Mouse (Mus musculus) gastrocnemius, adult 2 months (tissue): ENCODE results near the gene Steap4. TPM values are rescaled to one million over a fixed set of nuclear protein-coding genes. Genes with fewer than 3 reads are reported as not detected.
A peak's percentile ranks its signal among the peaks of the same experiment; 100 is the strongest.
"Not testable (repeated sequence)": the region's sequence is repeated elsewhere in the genome, so short reads cannot be mapped to it uniquely, and the experiment has no call there.

Experiments used
- DNase-seq: peaks from one replicate; pipeline ENCODE4 v3.0.0; 2022
- H3K27ac ChIP-seq: fragments of 200-600 bp; 2 replicates; pipeline ENCODE4 v1.8.1; 2022; ENCODE audit warnings: mild to moderate bottlenecking
- H3K4me3 ChIP-seq: fragments of 200-600 bp; 2 replicates; pipeline ENCODE4 v1.8.1; 2022; ENCODE audit warnings: mild to moderate bottlenecking, moderate library complexity
- CTCF ChIP-seq: fragments of 200-600 bp; IDR thresholded peaks from 2 replicates; pipeline ENCODE4 v1.8.1; 2022; ENCODE audit warnings: antibody characterized with exemption, mild to moderate bottlenecking, moderate library complexity
- intact Hi-C: fragments of 180-260 bp; cut with DNase I; formaldehyde crosslinking; loops from one replicate; pipeline ENCODE4 v1.15.1; 2025
- total RNA-seq, 2 experiments: library from RNA; stranded (reverse); gene quantifications; 2 replicates each; pipeline ENCODE4 v1.2.3; 2021

Steap4 gene
- total RNA-seq, 2 experiments from 2014 or later, result 20.0 to 20.8 TPM

DNA sequence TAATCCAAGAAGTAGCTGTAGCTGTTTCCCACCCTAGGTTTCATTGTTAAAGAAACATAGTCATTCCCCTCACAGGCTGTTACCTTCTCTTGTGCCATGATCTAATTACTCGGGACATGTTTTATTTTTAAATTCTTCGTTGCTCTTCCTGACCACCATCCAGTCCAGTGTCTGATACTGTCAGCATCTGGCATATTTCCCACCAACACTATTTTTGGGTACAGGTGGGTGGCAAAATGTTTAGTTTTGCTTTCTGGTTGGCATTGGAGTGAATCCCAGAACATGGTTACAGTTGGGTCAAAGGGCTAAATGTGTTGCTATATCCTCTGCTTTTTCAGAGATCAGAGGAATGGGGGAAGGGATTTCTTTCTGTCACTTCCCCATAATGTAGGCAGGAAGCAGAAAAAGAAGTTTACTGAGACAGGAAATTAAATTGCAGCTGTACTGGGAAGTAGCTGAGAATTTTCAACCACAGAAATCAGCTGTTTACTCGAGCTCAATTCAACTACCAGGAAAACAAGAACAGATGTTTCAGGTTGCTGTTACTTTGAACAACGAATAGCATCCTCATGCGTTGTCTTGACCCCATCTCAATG lies 4.8 kb upstream of the Steap4 start:
- DNase-seq, result no peak
- Histone ChIP-seq H3K27ac (no peak overlapping the region), H3K4me3 (no peak overlapping the region)
- no peak for TF ChIP-seq CTCF
- intact Hi-C loops, result no loop called here

GRCm38 (mm10) chr5:7958061-7958460 lies 2.2 kb upstream of the Steap4 start:
- intact Hi-C loops, result no loop called here
- no peak for DNase-seq
- Histone ChIP-seq H3K4me3 (no peak overlapping the region), H3K27ac (no peak overlapping the region)
- TF ChIP-seq CTCF, result no peak

DNA sequence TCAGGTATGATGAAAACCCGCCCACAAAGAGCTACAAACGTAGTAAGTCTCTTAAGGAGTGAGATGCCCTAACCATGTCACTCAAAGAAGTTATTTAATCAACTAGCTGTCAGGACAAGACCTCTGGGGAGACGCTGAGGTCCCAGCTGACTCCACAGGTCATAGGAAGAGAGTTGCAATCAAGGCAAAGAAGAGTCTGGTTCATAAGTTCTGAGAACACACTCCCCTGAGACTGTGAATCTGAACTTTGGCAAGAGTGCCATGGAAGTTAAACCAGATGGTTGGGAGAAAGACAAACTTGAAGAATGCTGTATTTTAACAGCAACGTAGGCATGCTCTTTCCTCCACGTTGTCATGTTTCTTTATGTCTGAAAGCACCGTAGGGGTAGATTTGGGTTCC lies 971 bp upstream of the Steap4 start:
- peak; percentile 27 for DNase-seq
- intact Hi-C loops, result no loop called here
- H3K27ac ChIP-seq, result peak overlapping the region; percentile 85
- peak overlapping the region; percentile 65; the same call in 1 of the 2 replicates for H3K4me3 ChIP-seq
- no peak for TF ChIP-seq CTCF

GRCm38 (mm10) chr5:7961113-7961512 lies 856 bp downstream of the Steap4 start:
- intact Hi-C loops, result no loop called here
- Histone ChIP-seq H3K4me3 (peak overlapping the region; percentile 65), H3K27ac (peak overlapping the region; percentile 85)
- no peak for TF ChIP-seq CTCF
- no peak for DNase-seq

DNA sequence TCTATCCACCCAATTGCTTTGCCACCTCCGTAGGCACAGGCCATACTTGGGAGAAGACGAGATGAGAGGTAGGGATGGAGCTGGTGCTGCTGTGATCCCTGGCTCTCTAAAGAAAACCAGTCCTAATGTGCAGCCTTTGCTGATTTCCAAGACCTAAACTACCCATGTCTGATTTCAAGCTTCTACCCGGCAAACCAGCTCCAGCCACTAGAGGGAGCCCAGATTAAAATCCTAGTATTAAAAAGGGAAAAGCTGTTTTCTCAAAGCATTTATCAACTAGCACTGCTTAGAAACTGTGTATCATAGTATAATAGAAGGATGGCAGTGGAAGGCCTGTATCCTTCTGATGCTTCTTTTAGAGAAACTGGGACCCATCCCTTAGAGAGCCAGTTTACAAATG lies 5.0 kb downstream of the Steap4 start:
- peak; percentile 53 for DNase-seq
- TF ChIP-seq CTCF, result peak; percentile 74
- Histone ChIP-seq H3K27ac (peak overlapping the region; percentile 66), H3K4me3 (peak overlapping the region; percentile 52)
- intact Hi-C loops, result no loop called here

GRCm38 (mm10) chr5:7968152-7968551 lies 7.9 kb downstream of the Steap4 start:
- no peak for TF ChIP-seq CTCF
- Histone ChIP-seq H3K4me3 (peak overlapping the region; percentile 9; the same call in 1 of the 2 replicates), H3K27ac (peak overlapping the region; percentile 43; the same call in 1 of the 2 replicates)
- intact Hi-C loops, result no loop called here
- no peak for DNase-seq

DNA sequence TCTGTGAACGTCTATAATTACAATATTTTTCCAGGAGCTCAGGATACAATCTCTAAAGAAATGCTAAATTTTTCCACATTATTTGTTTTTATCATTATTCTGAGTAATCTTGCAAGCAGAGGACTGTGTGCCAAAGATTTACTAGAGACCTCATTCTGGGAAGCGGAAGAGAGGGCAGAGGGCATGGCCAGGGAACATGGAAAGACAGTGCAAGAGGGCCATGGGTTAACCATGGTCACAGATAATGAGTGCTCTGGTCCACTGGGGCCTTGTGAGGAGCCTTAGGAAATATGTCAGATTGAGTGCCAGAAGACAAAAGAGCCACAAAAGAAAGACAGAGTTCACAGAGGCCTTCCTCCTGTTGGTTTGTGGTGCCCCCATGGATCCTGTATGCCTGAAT lies 12.0 kb downstream of the Steap4 start:
- Histone ChIP-seq H3K27ac (no peak overlapping the region), H3K4me3 (no peak overlapping the region)
- DNase-seq, result no peak
- intact Hi-C loops, result no loop called here
- no peak for TF ChIP-seq CTCF

DNA sequence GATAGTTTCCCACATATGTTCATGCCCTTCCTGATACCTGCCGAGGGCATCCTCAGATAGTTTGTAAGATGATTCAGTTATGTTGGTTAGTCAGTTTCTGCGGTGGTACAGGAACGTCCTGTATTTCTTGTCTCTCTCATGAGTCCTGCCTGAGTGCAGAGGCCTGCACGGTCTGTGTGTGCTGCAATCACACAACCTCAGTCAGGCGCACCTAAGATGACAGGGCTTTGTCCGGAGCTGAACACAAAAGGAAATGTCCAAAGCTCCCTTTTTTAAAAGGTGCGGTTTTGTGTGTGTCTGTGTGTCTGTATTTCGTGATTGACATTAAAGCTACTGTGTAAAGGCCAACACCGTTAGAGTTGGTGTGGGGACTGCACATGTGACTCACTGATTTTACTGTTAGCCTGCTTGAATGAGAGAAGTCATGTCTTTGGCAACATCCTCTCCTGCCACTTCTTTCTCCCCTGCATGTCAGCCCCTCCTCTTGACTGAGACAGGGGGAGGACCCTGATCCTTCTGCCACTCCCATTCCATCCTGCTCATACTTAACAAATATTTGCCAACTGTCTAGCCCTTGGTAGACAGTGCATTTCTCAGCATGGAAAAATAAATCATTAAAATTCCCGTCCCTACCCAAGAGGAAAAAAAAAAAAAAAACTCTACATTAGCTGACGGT lies 14.4 kb downstream of the Steap4 start:
- intact Hi-C loops, result no loop called here
- no peak for TF ChIP-seq CTCF
- no peak for DNase-seq
- Histone ChIP-seq H3K4me3 (no peak overlapping the region), H3K27ac (no peak overlapping the region)

GRCm38 (mm10) chr5:7980586-7980985 lies 20.3 kb downstream of the Steap4 start:
- no peak for DNase-seq
- TF ChIP-seq CTCF, result no peak
- intact Hi-C loops, result no loop called here
- H3K27ac ChIP-seq, result no peak overlapping the region
- H3K4me3 ChIP-seq, result no peak overlapping the region

- H3K27ac ChIP-seq, result no peak overlapping the region
- TF ChIP-seq CTCF, result no peak
- intact Hi-C loops, result no loop called here
- DNase-seq, result no peak
- H3K4me3 ChIP-seq, result no peak overlapping the region
These were observed 27.7 kb downstream of the Steap4 start for GRCm38 (mm10) chr5:7987962-7988361.

DNA sequence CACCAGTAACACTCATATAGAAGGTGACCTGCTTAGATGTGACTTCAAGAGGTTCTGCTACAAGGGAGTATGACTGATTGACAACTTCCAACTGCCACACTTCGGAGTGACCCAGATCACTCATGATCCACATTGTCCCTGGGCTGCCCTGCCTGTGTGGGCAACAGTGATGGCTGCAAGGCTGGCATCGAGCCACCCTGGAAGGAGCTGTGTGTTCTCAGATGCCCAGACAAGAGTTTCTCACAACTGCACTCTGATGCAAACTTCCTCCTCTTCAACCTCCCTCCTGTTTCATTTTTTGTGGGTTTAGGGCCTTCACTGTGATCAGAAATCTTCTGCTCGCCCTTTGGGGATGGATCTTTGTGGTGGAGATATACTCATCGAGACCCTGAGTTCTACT lies 28.2 kb downstream of the Steap4 start:
- Histone ChIP-seq H3K27ac (no peak overlapping the region), H3K4me3 (no peak overlapping the region)
- intact Hi-C loops, result no loop called here
- DNase-seq, result no peak
- TF ChIP-seq CTCF, result no peak

GRCm38 (mm10) chr5:7991631-7992030 lies 31.4 kb downstream of the Steap4 start:
- DNase-seq, H3K4me3 ChIP-seq, H3K27ac ChIP-seq, intact Hi-C loops: not testable (repeated sequence)

- no peak for DNase-seq
- TF ChIP-seq CTCF, result no peak
- intact Hi-C loops, result no loop called here
These were observed 33.5 kb downstream of the Steap4 start for GRCm38 (mm10) chr5:7993766-7994165.

More at GRCm38 (mm10) chr5:7993766-7994165, 33.5 kb downstream of the Steap4 start:
- H3K27ac ChIP-seq, result no peak overlapping the region
- no peak overlapping the region for H3K4me3 ChIP-seq
